Mouse (Mus musculus) stomach, adult 2 months (tissue): Measurements from ENCODE around the gene Thoc6. TPM values are rescaled to one million over a fixed set of nuclear protein-coding genes. Genes with fewer than 3 reads are reported as not detected.

Experiments used
- polyA plus RNA-seq: library from polyadenylated mRNA; depleted of rRNA; stranded (reverse); fragments of >200 nt; gene quantifications from 2 replicates; pipeline ENCODE4 v1.2.3, GENCODE M21; 2012; rRNA removed

The Thoc6 gene
- polyA plus RNA-seq: 11.5 and 15.7 TPM in 2 replicates

DNA sequence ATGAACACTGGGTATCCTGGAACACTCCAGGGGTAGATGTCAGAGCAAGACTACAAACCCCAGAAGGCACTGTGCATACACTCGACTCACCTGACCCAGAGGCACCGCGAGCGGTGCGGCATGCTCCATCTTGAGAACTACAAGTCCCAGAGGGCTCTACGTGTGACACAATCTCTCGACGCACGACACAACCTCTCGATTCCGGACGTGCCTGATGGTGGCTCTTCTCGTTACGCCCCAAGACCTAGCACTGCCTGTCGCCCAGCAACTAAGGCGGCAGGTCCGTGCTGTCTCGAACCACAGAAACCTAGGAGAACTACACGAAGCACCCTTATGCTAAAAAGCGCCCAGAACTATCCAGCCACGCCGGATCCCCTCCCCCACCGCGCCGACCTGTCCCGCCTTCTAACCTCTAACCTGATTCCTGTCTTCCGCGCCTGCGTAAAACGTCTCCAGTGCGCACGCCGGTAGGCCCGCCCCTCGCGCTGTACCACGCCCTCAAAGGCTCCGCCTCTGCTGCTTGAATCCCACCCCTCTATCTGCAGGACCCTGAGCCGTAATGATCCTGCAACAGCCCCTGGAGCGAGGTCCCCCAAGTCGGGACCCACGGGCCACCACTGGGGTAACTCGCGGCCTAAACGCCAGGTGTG is at the start of gene Thoc6, which contains the start of gene Hcfc1r1:
Gene Thoc6, minus strand, starts transcription at position 459 of the 650 bp plus-strand sequence.
Gene Hcfc1r1, plus strand, starts transcription at position 173 of the 650 bp plus-strand sequence.

DNA sequence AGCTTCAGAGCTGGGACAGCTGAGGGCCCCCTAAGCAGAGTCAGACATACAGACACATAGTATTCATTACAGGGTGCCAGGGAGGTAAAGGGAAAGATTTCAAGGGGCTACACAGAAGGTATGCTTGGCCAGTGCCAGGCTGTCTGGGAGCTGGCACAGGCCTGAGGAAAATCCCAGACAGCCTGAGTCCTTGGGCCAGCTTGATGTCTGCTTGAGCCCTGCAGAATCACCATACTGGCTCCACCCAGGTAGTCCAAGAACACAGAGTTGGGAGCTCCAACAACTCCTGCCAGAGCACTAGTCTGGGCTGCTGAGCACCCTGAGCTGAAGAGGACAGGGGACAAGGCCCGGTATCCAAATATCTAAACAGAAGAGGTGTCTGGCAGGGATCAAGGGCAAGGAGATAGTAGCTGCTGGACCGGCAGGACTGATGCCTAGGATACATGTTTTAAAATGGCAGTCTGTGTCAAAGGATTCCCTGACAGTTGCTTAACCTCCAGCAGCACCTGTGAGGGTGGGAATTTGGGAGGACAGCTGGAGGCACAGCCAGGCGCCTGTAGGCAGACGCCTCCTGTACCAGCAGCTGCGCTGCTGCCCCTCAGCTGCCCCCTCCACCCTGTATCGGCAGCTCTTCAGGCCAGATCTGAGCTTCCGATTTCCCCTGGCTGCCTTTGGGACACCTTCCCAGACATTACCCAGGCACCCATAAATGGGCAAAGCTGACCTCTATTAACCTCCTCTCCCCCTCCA is 48.9 kb upstream of the Thoc6 start, which contains the start of gene 1520401A03Rik:
Gene 1520401A03Rik, minus strand, starts transcription at position 408 of the 750 bp plus-strand sequence.

DNA sequence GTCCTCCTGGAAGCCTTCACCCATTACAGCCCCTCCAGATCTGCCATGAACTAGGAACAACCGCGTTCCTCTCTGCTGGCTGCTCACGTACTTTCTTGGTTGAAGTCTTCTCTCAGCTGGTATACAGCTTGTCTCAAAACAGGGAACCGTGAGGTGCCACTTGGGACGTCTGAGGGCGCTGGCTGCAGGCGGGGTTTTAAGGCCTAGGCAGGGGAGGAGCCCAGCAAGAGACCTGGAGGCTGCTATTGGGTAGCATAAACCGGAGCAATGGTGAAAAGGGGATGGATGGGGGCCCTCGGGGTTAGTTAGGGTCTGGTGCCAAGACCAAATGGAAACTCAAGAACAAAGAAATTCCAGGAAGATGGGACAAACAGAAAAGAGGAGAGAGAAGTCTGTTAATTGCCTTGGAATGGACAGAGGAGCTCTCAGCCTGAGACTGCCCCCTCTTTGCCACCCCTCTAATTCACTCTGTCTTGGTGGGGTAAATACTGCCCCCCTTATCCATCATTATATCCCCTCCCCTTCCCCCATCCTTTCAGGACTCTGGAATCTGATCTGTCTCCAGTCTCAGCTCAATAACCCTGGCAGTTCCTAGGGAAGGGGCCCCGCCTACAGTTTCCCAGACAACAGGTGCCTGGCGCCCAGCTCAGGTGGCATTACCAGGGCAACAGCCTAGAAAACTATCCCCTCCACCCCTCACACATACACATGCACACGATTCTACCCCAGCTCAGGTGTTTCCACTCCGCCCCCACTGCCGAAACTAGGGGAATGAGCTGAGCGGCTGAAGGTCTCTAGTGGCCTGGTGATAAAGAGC is 10.4 kb upstream of the Thoc6 start, which contains the start of gene Cldn9:
Gene Cldn9, minus strand, starts transcription at position 171 of the 817 bp plus-strand sequence.

GRCm38 (mm10) chr17:23679127-23679835 is 5.6 kb upstream of the Thoc6 start, which contains the start of gene Cldn6:
TSS of gene Cldn6 (plus strand) at chr17:23679249.

DNA sequence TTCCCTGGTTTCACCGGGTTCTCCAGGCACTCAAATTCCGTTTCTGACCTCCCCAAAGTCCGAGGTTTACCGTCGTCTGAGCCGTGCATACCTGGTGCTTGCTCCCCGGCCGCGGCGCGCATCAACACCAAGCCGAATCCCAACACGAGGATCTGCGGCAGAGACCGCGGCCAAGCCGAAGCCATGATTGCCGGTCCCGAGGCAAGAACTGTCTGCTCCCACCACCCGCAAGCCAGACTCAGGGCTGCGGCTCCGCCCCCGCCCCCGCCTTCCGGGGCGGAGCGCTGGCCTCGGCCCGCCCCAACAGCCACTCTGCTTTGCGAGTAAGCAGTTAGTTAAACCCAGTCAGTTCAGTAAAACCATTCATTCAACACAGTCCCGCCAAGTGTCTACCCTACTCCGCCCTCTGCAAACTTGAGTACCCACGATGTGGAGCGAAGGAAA is 3.6 kb upstream of the Thoc6 start, which contains the start of gene Tnfrsf12a:
Gene Tnfrsf12a, minus strand, starts transcription at position 233 of the 444 bp plus-strand sequence.

GRCm38 (mm10) chr17:23660117-23660875 is 13.4 kb downstream of the Thoc6 start, which contains the start of gene Bicdl2:
TSS of gene Bicdl2 (plus strand) at chr17:23660506.

DNA sequence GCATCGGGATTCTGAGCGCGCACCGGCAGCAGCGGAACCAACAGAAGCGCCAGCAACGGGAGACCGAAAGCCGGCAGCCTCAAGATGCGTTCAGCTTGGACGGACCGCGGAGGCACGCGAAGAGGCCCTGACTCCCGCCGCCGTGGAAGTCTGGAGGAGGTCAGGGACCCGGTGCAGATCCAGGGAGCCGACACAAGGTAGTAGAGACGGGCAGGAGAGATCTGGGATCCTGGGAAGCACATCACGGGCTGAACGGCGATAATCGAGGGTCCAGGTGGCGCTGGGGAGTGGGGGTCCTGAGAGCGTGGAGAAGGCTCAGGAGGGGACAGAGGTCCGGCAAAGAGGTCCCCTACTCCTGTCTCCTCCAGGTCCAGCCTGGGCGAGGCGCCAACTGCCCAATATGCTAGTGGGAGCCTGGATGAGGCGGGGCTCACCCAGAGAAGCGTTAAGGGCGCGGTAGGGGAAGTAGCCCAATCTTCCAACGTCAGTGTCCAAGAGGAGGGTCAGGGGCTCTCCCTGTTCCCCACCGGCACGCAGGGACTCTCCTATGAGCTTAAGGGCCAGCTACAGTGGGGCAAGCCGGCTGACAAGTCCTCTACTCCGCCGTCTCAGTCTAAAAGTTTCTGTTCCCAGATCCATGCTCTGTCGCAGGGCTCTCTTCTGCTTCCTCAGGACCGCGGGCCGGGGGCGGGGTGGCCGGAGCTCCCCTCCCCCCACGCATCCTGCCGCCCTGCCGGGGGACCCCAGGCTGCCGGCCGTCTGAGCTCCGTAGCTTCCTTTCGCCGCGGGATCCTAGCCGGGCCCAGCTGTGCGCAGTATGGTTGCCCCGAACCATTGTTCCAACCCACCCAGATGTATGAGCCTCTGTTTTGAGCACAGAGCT is 28.8 kb downstream of the Thoc6 start, which contains the start of gene Mmp25:
Gene Mmp25, minus strand, starts transcription at position 665 of the 883 bp plus-strand sequence.

Other genes starting within 250 kb of the Thoc6 start
- not detected in 2 replicates for gene Vmn2r117, start 194.2 kb downstream of the Thoc6 start, polyA plus RNA-seq
- gene Zfp213, start 109.6 kb downstream of the Thoc6 start, polyA plus RNA-seq: 6.8 and 7.8 TPM in 2 replicates
- 7.4 and 8.7 TPM in 2 replicates for gene Zfp13, start 74.4 kb downstream of the Thoc6 start, polyA plus RNA-seq
- 0.06 TPM in 1 of 2 replicates, not detected in the other for gene Zscan10, start 73.0 kb downstream of the Thoc6 start, polyA plus RNA-seq
- gene Mmp25, start 28.6 kb downstream of the Thoc6 start, polyA plus RNA-seq: 0.51 and 0.68 TPM in 2 replicates
- 11.4 and 11.9 TPM in 2 replicates for gene Bicdl2, start 13.4 kb downstream of the Thoc6 start, polyA plus RNA-seq
- gene Hcfc1r1, start 286 bp downstream of the Thoc6 start, polyA plus RNA-seq: 586 and 660 TPM in 2 replicates
- gene Tnfrsf12a, start 3.6 kb upstream of the Thoc6 start, polyA plus RNA-seq: 20.9 and 37.2 TPM in 2 replicates
- gene Cldn6, start 5.4 kb upstream of the Thoc6 start, polyA plus RNA-seq: 0.08 and 0.19 TPM in 2 replicates
- not detected in 2 replicates for gene Cldn9, start 10.1 kb upstream of the Thoc6 start, polyA plus RNA-seq
- not detected in 2 replicates for gene 1520401A03Rik, start 48.9 kb upstream of the Thoc6 start, polyA plus RNA-seq
- 22.3 and 33.2 TPM in 2 replicates for gene Pkmyt1, start 52.5 kb upstream of the Thoc6 start, polyA plus RNA-seq
- gene Paqr4, start 67.0 kb upstream of the Thoc6 start, polyA plus RNA-seq: 95.8 and 156 TPM in 2 replicates
- gene Kremen2, start 72.0 kb upstream of the Thoc6 start, polyA plus RNA-seq: 3.2 and 6.6 TPM in 2 replicates
- gene Flywch1, start 97.7 kb upstream of the Thoc6 start, polyA plus RNA-seq: 11.7 and 13.7 TPM in 2 replicates
- 3.7 and 5.8 TPM in 2 replicates for gene Flywch2, start 112.2 kb upstream of the Thoc6 start, polyA plus RNA-seq
- gene Srrm2, start 116.7 kb upstream of the Thoc6 start, polyA plus RNA-seq: 196 and 280 TPM in 2 replicates
- 361 and 511 TPM in 2 replicates for gene Elob, start 155.3 kb upstream of the Thoc6 start, polyA plus RNA-seq
- 0.04 and 0.39 TPM in 2 replicates for gene Prss33, start 162.2 kb upstream of the Thoc6 start, polyA plus RNA-seq
- 9.4 and 22.5 TPM in 2 replicates for gene Prss32, start 170.0 kb upstream of the Thoc6 start, polyA plus RNA-seq
- gene Prss41, start 170.3 kb upstream of the Thoc6 start, polyA plus RNA-seq: 0.24 and 1.5 TPM in 2 replicates
- not detected in 2 replicates for gene Prss21, start 194.2 kb upstream of the Thoc6 start, polyA plus RNA-seq
- gene Dcpp1, start 207.0 kb upstream of the Thoc6 start, polyA plus RNA-seq: not detected in 2 replicates
- not detected in 2 replicates for gene Dcpp2, start 207.0 kb upstream of the Thoc6 start, polyA plus RNA-seq
- not detected in 2 replicates for gene Dcpp3, start 243.6 kb upstream of the Thoc6 start, polyA plus RNA-seq